Mouse (Mus musculus): ENCODE data around the gene Casp14.
"Not testable (repeated sequence)": the region's sequence is repeated elsewhere in the genome, so short reads cannot be mapped to it uniquely, and the experiment has no call there.

Gene Casp14

GRCm38 (mm10) chr10:78716231-78716630, 1.9 kb downstream of the Casp14 start:
- H3K36me3 ChIP-seq (ENCODE audit: control insufficient read depth, insufficient read depth, low read length, poor library complexity, severe bottlenecking) = no peaks in the 10 kb centered on the region

DNA sequence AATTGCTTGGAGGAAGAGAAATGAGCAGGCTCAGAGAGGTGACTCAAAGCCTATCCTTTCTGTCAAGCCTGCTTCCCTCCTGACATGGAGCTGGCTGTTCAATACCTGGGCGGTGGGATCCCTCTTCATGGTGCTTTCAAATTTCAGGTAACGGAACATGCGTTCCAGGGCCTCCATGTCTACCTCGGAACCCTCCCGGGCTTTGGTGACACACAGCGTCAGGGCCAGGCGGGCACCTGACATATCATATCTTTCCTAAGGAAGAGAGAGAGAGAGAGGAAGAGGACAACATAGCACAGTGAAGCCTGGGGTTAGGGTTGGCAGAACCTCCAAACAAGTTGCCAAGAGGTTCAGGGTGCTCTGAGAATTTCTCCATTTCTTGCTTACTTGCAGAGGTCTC, 2.9 kb downstream of the Casp14 start:
- no peak for DNase-seq (ENCODE audit: low read depth, low spot score)
- Histone ChIP-seq H3K36me3 (ENCODE audit: control insufficient read depth, insufficient read depth, low read length, poor library complexity, severe bottlenecking) (no peaks in the 10 kb centered on the region), H3K27me3 (ENCODE audit: control insufficient read depth, insufficient read depth, low read length, poor library complexity, severe bottlenecking) (no peaks in the 10 kb centered on the region)

More at GRCm38 (mm10) chr10:78716231-78716630, 1.9 kb downstream of the Casp14 start:
- DNase-seq (ENCODE audit: low read depth, low spot score) = no peak
- no peaks in the 10 kb centered on the region for H3K27me3 ChIP-seq (ENCODE audit: control insufficient read depth, insufficient read depth, low read length, poor library complexity, severe bottlenecking)

GRCm38 (mm10) chr10:78714129-78714528, 4.0 kb downstream of the Casp14 start:
- DNase-seq (ENCODE audit: low read depth, low spot score) = no peak
- H3K36me3 ChIP-seq (ENCODE audit: control insufficient read depth, insufficient read depth, low read length, poor library complexity, severe bottlenecking) = no peaks in the 10 kb centered on the region
- no peaks in the 10 kb centered on the region for H3K27me3 ChIP-seq (ENCODE audit: control insufficient read depth, insufficient read depth, low read length, poor library complexity, severe bottlenecking)

DNA sequence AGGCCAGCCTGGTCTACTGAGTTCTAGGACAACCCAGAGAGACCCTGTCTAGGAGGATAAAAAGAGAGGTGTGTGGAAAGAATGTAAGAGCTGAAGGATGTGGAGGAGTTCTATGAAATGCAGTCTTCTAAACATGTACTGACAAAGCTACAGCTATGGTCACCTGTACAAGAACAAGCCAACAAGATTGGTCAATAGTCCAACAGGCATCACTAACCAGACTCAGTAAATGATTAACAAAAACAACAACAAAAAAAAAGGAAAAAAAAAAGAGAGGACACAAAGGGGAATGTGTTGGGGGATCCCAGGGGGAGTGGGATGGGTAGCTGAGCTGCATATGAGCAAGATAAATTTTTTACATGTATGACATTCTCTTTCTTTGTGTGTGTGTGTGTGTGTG, 7.4 kb downstream of the Casp14 start:
- no peaks in the 10 kb centered on the region for H3K27me3 ChIP-seq (ENCODE audit: control insufficient read depth, insufficient read depth, low read length, poor library complexity, severe bottlenecking)
- no peaks in the 10 kb centered on the region for H3K36me3 ChIP-seq (ENCODE audit: control insufficient read depth, insufficient read depth, low read length, poor library complexity, severe bottlenecking)
- DNase-seq (ENCODE audit: low read depth, low spot score) = no peak

DNA sequence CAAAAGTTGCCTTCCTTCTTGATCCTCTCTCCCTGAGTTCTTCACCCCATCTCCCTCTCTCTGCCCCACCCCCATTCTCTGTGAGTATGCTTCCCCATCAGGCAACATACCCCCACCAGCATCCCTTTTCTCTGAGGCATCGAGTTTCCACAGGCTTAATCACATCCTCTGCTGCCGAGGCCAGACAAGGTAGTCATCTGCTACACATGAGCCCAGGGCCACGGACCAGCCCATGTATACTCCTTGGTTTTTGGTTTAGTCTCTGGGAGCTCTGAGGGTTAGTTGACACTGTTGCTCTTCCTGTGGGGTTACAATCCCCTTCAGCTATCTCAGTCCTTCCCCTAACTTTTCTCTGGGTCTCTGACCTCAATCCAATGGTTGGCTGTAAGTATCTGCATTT, 17.2 kb downstream of the Casp14 start:
- no peak for DNase-seq (ENCODE audit: low read depth, low spot score)
- no peaks in the 10 kb centered on the region for H3K36me3 ChIP-seq (ENCODE audit: control insufficient read depth, insufficient read depth, low read length, poor library complexity, severe bottlenecking)
- no peaks in the 10 kb centered on the region for H3K27me3 ChIP-seq (ENCODE audit: control insufficient read depth, insufficient read depth, low read length, poor library complexity, severe bottlenecking)

DNA sequence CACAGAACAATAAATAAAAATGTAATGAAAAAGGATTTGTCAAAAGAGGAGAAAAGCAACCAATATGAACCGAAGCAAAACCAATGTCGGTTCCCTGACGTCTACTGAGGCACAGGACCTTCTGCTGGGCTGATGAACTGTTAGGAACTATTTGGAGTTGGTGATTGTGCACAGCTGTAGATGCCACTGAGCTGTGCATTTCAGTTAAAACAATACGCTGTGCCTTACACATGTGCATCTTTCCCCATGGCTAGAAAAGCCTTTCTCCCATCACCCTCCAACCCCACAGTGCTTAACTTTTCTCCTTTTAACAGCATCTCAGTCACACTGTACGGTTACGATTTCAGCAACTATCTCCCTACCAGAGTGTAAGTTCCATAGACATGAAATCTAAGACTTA, 28.1 kb downstream of the Casp14 start:
- no peaks in the 10 kb centered on the region for H3K36me3 ChIP-seq (ENCODE audit: control insufficient read depth, insufficient read depth, low read length, poor library complexity, severe bottlenecking)
- no peak for DNase-seq (ENCODE audit: low read depth, low spot score)
- H3K27me3 ChIP-seq (ENCODE audit: control insufficient read depth, insufficient read depth, low read length, poor library complexity, severe bottlenecking) = no peaks in the 10 kb centered on the region

GRCm38 (mm10) chr10:78686995-78687577, 31.0 kb downstream of the Casp14 start:
- Histone ChIP-seq H3K36me3 (ENCODE audit: control insufficient read depth, insufficient read depth, low read length, poor library complexity, severe bottlenecking) (no peaks in the 10 kb centered on the region), H3K27me3 (ENCODE audit: control insufficient read depth, insufficient read depth, low read length, poor library complexity, severe bottlenecking) (no peaks in the 10 kb centered on the region)
- no peak for DNase-seq (ENCODE audit: low read depth, low spot score)

GRCm38 (mm10) chr10:78670121-78670520, 48.0 kb downstream of the Casp14 start:
- H3K27me3 ChIP-seq (ENCODE audit: control insufficient read depth, insufficient read depth, low read length, poor library complexity, severe bottlenecking); H3K36me3 ChIP-seq (ENCODE audit: control insufficient read depth, insufficient read depth, low read length, poor library complexity, severe bottlenecking); DNase-seq (ENCODE audit: low read depth, low spot score): not testable (repeated sequence)

DNA sequence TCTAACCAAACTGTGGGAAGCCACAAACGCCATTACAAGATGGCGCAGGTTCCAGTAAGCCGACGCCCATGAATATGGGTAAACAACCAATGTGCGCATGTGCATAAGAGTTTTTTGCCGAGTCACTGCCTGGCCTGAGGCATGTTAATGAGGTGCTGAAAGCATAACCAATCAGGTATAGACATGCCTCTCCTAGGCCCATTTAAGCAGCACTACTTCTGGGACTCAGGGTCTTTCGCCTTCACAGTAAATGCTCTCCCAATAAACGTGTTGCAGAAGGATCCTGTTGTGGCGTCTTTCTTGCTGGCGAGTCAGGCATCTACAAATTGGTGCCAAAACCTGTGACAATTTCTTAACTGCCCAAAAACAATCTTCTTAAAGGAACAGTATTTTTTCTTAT, 51.4 kb downstream of the Casp14 start:
- not testable (repeated sequence) for H3K27me3 ChIP-seq (ENCODE audit: control insufficient read depth, insufficient read depth, low read length, poor library complexity, severe bottlenecking); DNase-seq (ENCODE audit: low read depth, low spot score); H3K36me3 ChIP-seq (ENCODE audit: control insufficient read depth, insufficient read depth, low read length, poor library complexity, severe bottlenecking)

GRCm38 (mm10) chr10:78664546-78664945, 53.5 kb downstream of the Casp14 start:
- Histone ChIP-seq H3K36me3 (ENCODE audit: control insufficient read depth, insufficient read depth, low read length, poor library complexity, severe bottlenecking) (no peaks in the 10 kb centered on the region), H3K27me3 (ENCODE audit: control insufficient read depth, insufficient read depth, low read length, poor library complexity, severe bottlenecking) (no peaks in the 10 kb centered on the region)
- DNase-seq (ENCODE audit: low read depth, low spot score) = no peak

All from splenic B cell, adult 2 months (primary cell).